Mouse (Mus musculus): ENCODE data around the gene Cd84.
"Not testable (repeated sequence)": the region's sequence is repeated elsewhere in the genome, so short reads cannot be mapped to it uniquely, and the experiment has no call there.

Cd84 gene

DNA sequence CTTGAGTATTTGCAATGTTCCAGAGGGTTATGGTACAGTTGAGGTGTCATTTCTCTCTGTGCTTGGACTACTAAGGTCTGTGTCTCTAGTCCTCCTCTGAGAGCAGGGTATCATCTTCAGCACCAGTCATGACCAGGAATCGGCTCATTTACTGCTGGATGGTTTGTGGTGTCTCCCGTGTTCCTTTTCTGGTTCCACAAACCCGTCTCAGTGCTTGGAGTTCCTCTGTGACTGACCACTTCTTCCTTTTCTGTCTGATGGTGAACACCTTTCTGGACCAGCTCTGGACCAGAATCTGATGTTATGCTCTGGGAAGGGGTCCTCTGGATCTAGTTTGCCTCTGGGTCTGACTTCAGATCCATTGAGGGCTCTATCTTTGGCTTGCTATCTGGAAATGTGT, at the start of gene Cd84:
TSS of gene Cd84 (plus strand) at position 210 of the 400 bp plus-strand sequence.
- DNase-seq (ENCODE audit: low spot score), result no peak

DNA sequence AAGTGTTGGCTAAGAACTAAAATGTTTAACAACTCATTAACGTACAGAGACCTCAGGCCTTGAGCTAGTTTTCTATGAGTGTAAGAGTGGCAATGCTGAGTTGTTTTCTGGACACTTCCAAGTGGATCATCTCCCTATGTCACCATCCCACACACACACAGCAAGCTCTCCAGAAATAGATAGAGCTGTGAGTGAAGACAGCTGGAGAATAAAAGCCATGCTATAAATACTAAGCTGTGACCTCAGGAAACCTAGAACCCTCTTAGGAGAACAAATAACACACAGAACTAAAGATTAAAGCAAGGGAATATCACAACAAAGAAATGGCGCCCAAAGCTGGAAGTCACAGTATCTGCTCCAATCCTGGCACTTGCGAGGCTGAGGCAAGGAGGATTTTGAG, 48.0 kb upstream of the Cd84 start:
- DNase-seq (ENCODE audit: low spot score), result no peak

DNA sequence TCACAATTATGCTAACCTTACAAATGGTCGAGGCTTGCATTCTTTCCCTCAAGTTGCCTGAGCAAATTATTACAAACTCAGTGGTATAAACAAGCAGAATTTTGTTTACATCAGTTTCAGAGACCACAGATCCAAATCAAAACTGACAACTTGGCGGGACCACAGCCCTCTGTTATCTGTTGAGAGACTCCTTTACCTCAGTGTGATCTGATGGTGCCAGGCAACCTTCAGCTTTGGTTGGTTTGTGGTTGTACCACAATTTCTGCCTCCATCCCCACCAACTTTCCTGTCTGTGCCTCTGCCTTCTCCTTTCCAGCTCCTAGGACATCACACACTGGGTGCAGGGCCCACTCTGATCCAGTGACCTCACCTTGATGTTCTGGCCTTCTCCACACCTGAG, 43.3 kb upstream of the Cd84 start:
- no peak for DNase-seq (ENCODE audit: low spot score)

DNA sequence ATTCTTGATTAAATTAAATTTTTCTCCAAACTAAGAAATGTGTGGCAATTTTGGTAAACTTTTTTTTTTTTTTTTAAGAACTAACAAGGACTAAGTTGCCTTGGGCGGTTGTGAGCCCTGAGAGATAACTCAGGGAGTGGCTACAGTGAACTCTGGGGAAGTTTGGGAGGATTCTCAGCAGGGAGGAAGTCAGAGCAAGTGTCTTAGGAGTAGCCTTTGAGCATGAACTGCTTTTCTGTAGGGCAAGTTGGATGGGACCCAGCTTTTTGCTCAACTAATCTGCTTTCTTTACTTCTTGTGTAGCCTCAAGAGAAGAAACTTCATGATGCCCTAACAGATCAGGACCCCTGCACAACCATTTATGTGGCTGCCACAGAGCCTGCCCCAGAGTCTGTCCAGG, 41.7 kb upstream of the Cd84 start:
- DNase-seq (ENCODE audit: low spot score), result no peak

DNA sequence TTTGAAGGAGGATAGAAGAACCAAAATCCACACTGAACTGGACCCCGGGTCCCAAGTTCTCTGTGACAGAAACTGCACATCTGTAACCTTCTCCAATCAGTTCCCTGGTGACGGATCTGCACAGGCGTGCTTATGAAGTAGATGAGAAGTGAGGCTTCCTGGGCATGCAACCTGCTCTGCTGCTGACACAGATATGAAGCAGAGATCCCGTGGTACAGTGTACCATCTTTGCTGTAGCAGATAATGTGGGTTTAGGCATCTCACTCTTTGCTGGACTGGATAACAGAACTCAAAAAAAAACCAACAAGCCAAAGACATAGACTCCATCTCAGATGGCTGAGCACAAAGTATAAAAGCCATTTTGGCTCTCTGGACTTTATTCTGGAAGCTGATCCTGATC, 39.8 kb upstream of the Cd84 start:
- DNase-seq (ENCODE audit: low spot score), result no peak

DNA sequence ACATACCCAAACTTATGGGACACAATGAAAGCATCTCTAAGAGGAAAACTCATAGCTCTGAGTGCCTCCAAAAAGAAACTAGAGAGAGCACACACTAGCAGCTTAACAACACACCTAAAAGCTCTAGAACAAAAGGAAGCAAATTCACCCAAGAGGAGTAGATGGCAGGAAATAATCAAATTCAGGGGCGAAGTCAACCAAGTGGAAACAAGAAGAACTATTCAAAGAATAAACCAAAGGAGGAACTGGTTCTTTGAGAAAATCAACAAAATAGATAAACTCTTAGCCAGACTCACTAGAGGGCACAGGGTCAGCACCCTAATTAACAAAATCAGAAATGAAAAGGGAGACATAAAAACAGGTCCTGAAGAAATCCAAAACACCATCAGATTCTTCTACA, 28.4 kb upstream of the Cd84 start:
- DNase-seq (ENCODE audit: low spot score), result not testable (repeated sequence)

DNA sequence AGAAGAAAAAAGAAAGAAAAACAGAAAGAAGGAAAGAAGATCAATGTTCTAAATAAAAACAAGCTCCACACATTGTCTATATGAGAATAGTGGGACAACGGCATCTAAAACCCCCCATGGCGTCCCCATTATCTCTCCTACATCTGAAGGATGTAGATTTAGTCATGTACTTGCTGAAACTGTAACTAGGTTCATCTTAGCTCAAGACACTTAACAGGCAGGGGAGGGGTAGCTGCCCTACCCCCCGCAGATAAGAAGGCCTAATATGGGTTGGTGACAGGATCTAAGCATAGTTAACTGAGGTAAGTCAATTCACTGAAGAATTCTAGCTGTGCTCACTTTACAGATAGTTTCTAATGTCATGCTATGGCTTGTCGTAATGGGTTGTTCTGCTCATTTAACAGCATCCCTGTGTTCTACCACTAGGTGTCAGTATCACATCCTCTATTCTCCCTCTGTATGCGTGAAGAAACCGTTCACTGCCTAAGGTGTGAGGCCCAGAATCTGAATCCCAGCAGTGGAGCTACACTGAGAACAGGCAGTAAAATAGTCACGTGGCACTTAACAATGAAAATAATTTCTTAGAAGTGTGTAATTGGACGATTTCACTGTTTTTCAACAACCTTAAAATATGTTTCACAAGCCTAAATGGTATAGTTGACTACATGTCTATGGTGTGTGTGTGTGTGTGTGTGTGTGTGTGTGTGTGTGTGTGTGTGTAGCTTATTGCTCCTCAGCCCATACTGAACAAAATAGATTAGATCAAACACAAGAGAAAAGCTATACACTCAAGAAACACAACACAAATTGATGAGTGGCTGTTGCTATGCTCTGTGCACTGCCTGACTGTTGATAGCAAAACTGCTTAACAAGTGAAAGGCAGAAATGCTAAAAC, 23.7 kb upstream of the Cd84 start:
- DNase-seq (ENCODE audit: low spot score), result peak; percentile 31

DNA sequence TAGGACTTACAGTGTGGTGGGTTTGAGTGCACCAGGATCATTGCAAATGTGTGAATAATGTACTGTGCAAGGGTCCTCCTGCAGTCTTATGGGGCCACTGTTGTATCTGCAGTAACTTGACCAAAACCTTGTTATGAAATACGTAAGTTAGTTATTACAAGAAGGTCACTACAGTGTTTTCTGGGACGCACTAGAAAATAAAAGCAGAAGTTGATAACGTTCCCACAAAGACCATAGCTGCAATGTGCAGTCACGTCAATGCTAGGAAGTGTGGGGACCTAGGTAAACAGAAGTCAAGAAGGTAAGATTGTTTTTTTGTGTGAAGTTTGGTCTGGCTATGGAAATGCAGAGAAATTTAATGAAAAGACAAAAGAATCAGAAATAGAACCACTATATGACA, 22.5 kb upstream of the Cd84 start:
- no peak for DNase-seq (ENCODE audit: low spot score)

DNA sequence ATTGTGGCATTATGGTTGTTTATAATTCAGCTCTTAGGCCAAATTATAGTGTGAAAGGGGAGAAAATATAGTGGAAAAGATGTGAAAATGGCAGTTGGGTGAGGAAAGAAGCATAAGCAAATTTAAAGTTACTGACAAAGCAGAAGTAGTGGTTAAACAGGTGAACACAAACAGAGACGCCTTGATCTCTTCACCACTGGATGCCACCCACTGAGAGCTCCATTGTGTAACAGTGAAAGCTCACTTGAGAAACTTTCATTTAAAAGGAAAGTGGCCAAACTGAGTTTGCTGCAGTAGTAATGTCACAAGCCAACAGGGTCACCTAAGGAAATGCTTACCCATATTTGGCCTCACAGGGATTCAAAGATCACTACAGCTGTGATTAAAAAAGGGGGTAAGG, 18.2 kb upstream of the Cd84 start:
- no peak for DNase-seq (ENCODE audit: low spot score)

DNA sequence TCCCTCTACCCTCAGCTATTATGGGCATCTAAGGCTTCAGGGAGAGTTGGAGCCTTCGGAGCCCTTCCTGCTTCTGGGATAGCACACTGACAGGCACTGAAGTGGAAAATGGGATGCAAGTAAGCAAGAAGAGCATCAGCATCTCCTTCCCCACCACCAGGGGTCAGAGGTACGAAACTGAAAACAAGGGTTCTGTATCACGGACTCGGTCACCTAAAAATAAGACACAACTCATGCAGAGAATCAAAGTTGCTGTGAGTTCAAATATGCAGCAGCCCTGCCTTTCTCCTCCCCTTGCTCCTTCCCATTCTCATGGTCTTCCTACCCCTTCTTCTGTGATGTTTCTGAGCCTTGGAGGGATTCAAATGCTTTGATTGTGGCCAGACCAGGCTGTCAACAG, 14.0 kb upstream of the Cd84 start:
- no peak for DNase-seq (ENCODE audit: low spot score)

DNA sequence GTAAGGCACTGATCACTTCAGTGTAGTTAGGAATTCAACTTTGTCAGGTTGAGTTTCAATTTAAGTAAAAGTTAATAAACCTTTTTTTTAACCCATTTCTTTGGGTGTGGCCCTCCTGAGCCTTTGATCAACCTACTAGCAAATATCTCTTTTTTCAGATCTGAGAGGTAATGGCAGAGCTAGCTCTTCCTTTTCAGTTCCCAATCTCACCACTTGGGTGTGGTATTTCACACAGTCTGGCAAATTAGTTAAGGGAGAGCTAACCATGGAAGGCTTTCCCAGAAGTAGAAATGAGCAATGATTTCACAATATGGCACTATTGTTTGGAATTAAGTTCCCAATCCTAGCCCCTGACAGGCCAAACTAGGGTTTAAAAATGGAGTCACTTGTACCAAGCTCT, 13.3 kb upstream of the Cd84 start:
- no peak for DNase-seq (ENCODE audit: low spot score)

DNA sequence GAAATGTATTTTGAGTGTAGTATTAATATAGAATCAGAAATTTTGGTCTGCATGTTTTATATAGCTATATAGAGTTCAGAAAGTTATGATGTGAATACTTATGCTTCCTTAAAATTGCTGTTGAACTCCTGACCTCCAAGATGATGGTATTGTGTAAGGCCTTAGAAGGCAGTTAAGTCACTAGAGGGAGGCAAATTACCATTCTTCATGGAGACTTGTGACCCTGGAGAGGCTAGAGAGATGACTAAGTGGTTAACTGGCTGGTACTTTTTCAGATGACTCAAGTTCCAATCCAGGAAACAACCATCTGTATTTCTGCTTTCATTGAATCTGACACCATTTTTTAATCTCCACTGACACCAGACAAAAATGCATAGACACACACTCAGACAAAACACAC, 11.8 kb upstream of the Cd84 start:
- DNase-seq (ENCODE audit: low spot score), result no peak

DNA sequence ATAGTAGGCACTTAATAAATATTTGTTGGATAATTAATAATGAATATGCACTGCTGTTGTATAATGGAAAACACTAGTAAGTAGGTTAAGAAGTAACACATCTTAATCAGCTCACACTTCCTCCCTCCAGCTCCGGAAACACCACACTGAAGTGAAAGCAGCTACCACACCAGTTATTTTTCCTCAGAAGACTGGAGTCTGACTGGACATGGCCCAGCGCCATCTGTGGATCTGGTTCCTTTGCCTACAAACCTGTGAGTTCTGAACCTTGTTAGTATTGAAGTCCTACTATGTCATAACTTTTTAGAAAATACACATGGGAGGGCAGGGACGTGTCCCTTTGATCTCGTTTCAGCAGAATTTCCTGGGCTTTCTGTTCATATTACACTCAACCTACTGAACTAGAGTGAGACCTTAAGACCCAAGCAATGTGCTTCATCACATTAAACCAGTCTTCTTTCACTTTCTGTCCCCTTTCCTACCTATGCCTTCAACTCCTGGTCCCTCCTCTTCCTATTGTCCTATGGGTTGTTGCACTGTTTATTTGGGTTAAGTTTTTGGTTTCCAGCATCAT, 1.0 kb downstream of the Cd84 start:
- no peak for DNase-seq (ENCODE audit: low spot score)

DNA sequence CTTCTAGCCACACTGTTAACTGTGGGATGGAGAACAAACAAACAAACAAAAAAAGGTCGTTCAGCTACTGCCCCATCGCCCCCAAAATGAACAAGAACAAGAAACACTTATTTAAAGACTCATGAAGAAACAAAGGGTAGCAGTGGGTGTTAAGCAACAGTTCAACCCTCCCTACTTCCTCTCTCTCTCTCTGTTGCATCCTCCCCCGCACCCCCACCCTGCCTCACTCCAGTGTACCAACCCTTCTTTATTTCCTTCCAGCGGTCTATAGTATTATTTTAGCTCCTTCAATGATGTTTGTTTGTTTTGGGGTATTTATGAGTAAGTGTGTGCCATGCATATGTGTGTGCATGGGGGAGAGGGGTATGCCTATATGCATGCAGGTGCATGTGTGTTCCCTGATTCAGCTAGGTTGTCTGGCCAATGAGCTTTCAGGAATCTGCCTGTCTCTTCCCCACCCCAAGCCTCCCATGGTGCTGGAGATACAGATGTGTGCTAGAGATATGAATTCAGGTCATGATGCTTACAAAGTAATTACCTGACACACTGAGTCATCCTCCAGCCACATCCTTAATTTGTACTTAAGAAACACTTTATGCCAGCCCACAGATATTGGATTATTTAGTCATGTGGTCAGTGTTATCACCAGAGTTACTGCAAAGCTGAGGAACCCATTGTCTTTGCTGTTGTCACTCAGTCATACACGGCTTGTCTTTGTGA, 5.7 kb downstream of the Cd84 start:
- no peak for DNase-seq (ENCODE audit: low spot score)

DNA sequence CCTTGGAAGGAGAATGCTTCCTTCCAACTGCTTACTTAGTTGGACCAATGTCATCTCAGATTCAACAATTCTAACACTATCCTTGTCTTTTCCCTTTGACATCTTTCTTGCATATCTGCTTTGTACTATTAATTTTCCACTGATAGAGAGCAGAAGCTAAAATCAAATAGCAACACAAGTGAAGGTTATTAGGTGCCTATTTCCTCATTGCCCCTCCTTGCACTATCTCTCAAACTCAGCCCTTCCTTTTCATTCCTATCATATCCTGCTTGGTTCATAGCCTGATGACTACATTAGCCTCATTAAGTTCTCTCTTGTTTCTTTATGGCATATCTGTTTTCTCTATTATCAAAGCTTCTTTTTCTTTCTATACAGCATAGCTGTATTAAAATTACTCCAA, 8.7 kb downstream of the Cd84 start:
- DNase-seq (ENCODE audit: low spot score), result no peak

DNA sequence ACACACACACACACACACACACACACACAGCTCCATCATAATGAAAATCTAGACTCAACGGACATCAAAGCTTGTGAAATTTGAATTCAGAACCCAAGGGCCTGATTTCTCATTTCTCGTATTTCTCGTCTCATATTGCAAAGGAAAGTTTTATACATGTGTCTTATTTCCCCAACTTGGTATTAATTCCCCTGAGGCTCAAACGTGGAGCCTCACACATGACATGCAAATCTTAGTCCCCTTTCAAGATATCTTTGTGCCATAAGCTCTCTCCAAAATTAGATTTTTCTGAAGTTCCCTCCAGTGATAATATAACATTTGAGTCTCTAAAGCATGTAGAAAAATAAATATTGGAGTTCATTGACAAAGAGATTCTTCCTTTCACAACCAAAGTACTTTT, 9.3 kb downstream of the Cd84 start:
- no peak for DNase-seq (ENCODE audit: low spot score)

DNA sequence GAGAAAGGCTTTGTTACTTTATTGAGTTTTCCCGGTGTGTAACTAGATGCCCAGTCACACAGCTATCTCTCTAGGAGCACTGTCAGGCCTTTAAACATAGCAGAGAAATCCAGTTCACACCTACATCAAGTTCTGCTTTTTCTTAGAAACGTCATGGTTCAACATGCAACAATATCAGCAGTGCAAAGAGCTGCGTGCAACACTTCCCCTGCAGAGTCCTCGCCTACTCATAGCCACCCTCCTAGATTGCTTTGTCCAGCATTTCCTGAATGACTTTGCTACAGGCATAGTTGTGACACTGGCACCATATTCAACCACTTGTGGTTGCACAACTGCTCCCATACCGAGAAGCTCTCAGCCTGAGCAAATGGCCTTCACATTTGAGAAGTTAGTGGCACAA, 10.0 kb downstream of the Cd84 start:
- no peak for DNase-seq (ENCODE audit: low spot score)

DNA sequence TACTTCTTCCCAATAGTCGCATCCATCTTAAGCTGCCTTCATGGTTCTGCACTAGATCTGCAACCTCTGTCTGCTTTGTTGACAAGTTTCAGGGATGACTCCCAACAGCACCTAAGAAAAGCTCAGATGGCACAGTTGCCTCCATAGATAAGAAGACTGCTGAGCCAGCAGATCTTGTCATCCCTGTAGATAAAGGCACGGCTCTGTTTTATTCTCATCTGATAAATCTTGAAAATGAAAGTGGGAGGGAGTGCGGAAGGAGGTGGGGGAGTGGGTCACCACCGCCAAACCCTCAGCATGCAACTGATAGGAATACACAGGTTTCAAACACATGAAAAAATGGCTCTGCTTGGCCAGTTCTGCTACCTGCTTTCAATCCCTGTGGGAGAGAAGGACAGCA, 26.0 kb downstream of the Cd84 start:
- no peak for DNase-seq (ENCODE audit: low spot score)

DNA sequence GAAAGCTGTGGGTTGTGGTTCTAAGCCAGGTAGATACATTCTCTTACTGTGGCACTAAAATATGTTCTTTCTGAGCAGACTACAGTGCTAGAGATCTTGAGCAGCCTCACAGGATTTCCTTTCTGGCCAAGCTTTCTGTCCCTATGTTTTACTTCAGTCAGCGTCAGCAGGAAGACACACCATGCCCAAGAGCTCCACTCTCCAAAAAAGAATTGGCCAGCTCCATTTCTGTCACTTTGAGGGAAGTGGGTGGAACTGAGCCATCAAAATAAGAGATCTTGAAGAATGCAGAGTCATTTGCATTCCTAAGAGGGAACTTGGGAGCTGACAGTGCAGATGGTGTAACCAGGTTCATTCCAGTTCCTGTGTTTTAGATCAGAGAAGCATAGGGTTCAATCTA, 47.5 kb downstream of the Cd84 start:
- no peak for DNase-seq (ENCODE audit: low spot score)

DNA sequence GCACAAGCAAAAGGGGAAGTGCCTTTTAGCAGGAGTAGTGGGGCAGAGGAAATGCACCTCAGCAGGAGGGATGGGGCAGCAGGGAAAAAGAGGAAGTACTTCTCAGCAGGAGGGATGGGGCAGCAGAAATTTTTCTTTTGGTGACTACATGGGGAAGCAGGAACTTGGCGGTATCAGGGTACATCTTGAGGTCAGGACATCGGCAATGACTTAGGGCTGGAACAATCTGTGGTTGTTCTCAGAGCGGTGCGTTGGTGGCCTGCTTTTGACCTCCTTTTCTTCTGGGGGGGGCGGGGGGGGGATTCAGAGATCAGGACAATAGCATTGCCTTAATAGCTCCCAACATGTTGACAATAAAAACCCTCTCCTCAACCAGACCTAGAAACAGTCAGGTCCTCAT, 55.9 kb downstream of the Cd84 start, which contains the start of gene Gm10521:
TSS of gene Gm10521 (plus strand) at position 301 of the 400 bp plus-strand sequence.
- DNase-seq (ENCODE audit: low spot score), result not testable (repeated sequence)

DNA sequence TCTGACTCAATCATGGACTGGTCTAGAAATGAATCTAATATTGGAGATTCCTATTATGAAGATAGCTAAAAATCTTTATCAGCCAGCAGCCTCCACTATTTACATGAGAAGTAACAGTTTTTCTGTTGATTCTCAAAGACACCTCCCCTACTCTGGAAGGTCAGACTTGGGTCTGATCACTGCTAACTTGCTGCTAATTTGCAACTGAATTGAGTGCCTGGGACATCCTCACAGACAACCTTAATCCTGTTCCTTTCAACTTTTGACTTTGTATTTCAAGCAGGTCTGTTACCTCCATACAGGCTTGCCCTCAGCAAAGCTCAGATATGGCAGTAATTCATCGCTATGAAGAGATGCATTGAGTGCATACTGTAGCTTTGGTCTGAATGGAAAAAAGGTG, 64.5 kb downstream of the Cd84 start:
- no peak for DNase-seq (ENCODE audit: low spot score)

DNA sequence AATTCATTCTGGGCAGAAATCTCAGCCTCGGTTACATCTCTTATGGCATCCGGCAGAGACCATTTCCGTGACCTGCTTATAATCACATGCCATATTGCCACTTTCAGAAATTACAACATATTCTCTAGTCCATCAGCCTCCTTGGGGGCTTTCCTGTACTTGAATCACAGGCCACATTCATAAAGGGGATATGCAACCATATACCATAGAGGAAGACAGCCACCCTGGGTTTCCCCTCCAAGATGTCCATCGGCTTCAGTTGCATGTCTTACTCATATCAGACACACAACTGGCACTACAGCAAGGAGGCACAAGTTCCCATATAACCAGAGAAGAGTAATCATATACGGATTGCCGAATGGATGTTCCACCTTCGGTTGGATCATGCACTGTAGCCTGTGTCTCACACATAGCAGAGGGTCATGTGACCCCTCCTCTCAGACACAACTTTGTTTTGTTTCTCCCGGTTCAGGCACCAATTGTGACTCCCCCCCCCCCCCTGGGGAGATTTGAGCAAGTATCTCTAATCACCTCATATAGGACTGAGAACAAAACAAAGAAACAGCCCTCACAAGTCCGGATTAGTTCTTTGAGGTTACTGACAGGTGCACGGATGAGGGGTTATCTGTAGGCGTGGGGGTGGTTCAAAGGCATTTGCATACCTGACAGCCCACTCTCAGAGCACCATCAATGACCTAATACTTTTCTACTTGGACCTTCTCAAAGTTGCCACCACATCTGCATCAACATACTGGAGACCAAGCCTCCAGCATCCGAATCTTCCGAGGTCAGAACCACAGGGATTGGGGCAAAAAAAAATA, 76.4 kb downstream of the Cd84 start:
- DNase-seq (ENCODE audit: low spot score), result no peak

Data from yolk sac, embryonic 10.5 days (tissue).